Mouse (Mus musculus) heart, adult 9 months (tissue): ENCODE measurements around the gene D6Wsu163e.
A peak's percentile ranks its signal among the peaks of the same experiment; 100 is the strongest.

Experiments used
- DNase-seq, 2 experiments: peaks; one replicate each; pipeline ENCODE4 v3.0.0; 2022; ENCODE audit warnings: low spot score in 2 of 2

Gene D6Wsu163e

DNA sequence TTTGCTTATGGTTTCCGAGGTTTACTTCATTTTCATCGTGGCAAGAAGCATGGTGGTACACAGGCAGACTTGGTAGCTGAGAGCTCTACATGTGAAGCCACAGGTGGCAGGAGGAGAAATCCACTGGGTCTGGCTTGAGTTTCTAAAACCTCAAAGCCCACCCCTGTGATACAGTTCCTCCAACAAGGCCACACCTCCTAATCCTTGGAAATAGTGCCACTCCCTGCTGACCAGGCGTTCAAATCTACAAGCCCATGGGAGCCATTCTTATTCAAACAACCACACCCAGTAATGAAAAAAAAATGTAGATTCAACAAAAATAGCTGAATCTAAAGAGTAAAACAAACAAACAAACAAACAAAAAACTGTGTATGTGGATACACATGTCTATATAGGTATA, 65.9 kb downstream of the D6Wsu163e start:
- DNase-seq: no peak

DNA sequence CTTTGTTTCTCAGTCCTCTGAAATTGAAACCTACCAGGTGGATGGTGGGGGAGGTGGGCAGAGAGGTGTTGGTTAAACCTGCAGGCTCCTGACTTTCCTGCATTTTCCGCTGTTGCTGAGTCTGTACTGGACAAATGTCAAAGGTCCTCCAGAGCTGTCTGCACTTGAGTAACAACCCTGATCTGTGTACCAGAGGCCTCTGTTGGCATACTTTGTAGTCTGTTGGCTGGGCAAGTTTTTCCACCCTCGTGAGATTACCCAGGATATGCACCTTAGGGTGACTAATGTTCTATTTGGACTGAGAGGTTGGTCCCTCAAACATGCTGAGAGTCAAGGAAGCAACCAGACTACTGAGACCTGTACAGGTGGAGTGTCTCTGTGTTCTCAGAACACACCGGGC, 66.8 kb downstream of the D6Wsu163e start:
- DNase-seq: peak in 1 of 2 experiments; percentile 20

DNA sequence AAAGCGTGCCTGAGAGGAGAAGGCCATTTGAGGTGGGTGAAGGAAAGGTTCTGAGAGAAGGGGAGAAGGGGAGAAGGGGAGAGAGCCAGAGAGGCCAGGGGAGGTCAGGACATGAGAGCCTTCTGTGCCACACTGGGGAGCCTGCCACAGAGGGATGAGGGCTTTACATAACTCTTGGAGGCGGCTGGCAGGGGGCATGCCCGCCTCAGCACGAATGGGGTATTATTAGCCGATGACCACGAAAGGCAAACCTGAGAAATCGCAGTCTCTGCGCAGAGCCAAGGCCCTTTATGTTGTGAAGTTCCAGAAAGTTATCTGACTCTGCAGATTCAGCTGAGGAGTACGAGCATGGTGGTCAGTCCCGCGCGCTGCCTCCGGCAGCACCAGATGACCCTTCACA, 70.3 kb downstream of the D6Wsu163e start:
- peak in 1 of 2 experiments; percentile 7 for DNase-seq

DNA sequence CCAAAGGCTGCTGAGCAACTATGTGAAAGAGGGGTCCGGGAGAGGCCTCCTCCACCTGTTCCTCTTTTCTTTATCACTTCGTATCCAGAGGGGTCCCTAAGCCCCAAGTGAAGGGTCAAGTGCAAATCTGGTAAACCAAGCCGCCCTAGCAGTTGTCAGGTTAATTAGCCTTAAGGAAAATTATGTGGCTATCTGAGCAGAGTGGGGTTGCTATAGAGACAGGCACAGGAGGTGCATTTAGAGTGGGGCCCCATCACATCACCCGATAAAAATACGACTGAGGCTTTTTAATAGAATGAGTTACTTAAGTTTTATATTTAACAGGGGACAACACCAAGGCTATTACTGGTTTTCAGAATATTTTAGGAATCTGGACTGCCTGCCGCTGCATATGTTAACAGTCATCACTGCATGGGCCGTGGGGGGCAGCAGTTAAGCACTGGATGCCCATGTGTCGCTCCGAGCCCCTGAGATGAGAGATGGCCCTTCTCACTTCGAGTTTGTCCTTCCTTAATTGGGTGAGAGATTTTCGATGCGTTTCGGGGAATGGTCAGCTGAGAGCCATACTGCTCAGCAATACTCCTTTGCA, 72.3 kb downstream of the D6Wsu163e start:
- no peak for DNase-seq

DNA sequence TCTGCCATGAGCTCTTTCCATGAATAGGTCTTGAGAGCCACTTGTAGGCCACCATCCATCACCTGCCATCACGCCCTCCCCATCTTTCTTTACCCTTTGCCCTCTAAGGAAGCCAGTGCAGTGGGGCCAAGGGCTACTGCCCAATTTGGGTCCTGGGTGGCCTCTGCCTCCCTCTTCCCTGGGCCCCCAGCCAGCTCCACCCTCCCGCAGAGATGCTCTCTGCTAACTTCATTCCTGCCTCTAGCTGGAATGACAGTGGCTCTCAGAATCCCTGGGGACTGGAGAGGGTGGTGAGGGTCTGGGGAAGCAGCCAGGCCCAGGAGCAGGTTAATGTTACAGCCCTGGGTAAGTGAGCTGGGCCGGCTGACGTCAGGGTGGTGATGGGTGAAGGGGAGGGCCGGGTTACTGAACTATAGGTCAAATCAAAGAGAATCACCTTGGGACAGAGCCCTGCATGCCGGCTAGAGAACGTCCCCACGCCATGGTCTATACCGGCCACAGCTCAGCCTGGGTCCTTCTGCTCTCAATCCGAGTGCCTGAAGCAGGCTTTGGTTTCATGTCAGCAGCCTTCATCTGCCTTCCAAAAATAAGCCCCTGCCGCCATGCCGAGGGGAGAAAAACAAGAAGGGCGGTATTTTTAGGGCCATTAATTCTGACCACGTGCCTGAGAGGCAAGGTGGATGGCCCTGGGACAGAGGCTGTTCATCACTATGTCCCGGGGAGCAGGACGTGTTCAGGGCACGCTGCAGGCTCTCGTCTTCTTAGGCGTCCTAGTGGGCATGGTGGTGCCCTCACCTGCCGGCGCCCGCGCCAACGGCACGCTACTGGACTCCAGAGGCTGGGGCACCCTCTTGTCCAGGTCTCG, 75.4 kb downstream of the D6Wsu163e start, which contains the start of gene Fgf6:
Fgf6 (plus strand) TSS at position 681 of the 865 bp plus-strand sequence.
- DNase-seq: no peak

DNA sequence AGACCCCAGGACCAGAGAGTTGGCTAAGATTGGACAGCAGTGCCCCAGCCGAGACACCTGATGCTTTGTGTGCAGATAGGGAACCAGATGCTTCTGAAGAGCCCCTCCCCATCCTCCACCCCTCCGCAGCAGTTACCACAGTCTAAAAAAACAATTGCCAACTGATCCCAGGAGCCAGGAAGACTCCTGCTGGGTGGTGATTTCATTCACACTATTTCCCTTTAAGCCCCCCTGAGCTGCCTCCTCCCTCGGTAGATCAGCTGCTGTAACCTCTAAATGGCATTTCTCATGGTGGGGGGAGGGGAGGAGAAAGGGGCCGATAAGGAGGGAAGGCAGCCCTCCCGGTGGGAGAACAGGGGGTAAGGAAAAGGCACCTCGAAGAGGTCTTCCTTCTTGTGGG, 79.5 kb downstream of the D6Wsu163e start:
- no peak for DNase-seq

DNA sequence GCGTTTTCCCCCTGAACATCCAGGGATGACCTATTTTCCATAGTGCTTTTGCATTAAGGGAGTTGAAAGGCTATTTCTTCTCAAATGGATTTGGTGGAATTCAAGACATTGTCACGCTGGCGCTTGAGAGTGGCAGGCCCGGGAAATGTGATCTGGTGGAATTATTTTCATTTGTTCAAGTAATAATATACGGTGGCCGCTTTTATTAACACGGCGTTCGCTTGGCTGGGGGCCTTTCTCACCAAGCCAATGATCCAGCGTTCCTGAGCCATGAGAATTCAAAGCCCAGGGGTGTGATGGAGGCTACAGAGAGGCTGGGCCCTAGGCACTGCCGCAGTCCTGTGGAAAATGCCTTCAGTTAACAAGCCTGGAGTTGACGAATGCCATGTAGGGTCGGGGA, 80.7 kb downstream of the D6Wsu163e start:
- no peak for DNase-seq

DNA sequence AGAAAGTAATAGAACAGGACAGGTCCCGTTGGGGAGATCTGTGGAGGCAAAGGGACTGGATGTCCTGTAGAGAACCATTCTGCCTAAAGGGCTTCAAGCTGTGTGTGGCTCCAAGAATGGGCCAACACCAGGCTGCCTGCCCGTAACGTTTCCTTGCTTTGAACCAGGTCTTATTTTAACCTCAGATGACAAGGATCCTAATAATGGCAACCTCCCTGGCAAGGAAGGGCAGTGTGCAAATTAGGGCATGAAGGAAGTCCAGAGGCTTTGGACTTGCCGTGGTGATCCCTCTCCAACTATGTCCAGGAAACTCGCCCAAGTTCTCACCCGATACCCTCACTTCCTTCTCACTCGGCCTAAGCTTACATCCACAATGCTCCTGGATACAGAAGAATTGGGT, 85.1 kb downstream of the D6Wsu163e start:
- DNase-seq: peak; percentile 25 to 47
